Mouse (Mus musculus) CD4-positive, CD25-positive, alpha-beta regulatory T cell, adult 4 months (primary cell): ENCODE data around the gene Lrp5. TPM values are rescaled to one million over a fixed set of nuclear protein-coding genes. Genes with fewer than 3 reads are reported as not detected.

ENCODE experiments used
- ATAC-seq: one replicate; pipeline ENCODE4 v1.8.0; 2017
- polyA plus RNA-seq, 2 experiments: library from polyadenylated mRNA; unstranded; fragments of 100-300 nt; shearing (Covaris generic); gene quantifications; one replicate each; pipeline ENCODE4 v1.2.1; 2017

Gene Lrp5
- polyA plus RNA-seq, 2 experiments from 2014 or later, result 0.08 TPM; not detected in 1

DNA sequence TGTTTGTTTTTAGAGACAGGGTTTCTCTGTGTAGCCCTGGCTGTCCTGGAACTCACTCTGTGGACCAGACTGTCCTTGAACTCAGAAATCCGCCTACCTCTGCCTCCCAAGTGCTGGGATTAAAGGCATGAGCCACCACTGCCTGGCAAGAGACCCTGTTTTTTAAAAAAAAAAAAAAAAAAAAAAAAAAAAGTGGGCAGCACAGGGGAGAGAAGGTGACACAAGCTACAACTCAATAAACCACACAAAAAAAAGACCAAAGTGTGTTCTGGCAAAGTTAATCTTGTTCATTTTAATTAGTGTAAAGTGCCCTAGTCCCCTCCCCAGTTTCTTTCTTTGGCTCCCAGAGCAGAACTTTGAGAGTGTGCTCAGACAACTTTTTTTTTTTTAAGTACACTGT, 137.1 kb downstream of the Lrp5 start:
- ATAC-seq, result no peak

DNA sequence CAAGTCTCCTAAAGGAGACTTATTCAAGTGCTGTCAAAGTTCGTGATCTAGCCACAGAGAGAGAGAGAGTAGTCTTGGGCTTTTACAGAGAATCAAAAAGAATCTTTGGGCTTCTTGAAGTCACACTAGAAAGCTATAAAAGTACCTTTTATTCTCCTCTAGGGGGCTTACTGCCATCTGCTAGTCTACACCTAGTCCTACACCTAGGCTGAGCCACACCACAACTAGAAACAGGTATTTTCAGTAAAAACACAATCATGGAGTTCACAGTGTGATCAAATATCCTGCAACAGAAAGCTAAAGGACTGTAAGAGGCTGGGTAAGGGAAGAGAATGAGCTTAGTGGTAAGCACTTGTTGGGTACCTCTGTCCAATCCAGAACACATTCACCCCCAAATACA, 138.1 kb downstream of the Lrp5 start:
- no peak for ATAC-seq

DNA sequence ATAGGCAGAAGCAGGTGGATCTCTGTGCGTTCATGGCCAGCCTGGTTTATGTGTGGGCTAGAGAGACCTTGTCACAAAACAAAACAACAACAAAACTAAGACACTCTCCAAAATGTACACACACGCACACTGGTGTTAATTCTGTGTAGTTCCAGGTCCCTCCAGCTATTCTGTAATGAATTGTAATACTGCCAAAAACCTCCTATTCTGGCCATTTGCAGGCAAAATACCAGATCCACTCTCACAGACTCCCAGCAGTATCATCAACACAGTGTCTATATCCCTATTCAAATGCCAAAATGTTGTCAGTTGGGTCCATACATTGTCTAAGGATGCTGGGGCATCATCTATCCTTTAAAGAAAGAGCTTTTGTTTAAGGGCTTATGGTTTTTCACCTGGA, 141.4 kb downstream of the Lrp5 start:
- ATAC-seq, result no peak

DNA sequence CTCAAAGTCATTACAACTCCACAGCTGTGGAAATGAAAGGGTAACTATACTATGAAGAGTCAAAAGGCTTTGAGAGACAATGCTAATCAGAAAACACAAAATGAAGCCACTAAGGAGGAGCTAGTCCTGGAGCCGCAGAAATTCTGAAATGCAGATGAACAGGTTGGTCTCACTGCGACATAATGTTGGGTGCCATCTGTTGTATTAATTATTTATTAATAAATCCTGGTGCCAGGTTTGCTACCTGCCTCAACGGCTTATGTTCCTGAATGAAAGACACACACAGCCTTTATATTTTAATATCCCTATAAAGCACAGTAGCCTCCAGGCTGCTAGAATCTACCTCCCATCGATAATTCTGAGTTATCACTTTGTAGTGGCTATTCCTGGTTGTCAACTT, 143.8 kb downstream of the Lrp5 start:
- no peak for ATAC-seq

DNA sequence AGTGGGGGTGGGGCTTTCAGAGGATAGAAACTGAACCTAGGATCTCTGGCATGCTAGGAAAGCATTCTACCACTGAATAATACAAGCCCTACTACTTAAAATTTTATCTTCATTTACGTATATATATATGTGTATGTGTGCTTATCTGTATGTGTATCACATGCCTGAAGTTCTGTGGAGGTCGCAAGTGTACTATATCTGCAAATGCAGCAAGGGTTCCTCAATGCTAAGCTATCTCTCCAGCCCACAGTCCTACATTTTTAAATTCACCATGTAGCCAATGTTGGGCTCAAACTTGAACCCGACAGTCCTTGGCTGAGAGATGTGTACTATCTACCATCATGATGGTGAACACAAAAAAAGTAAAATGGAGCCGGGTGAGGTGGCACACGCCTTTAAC, 145.4 kb downstream of the Lrp5 start:
- no peak for ATAC-seq

GRCm38 (mm10) chr19:3540254-3540653, 146.1 kb downstream of the Lrp5 start:
- ATAC-seq, result no peak

DNA sequence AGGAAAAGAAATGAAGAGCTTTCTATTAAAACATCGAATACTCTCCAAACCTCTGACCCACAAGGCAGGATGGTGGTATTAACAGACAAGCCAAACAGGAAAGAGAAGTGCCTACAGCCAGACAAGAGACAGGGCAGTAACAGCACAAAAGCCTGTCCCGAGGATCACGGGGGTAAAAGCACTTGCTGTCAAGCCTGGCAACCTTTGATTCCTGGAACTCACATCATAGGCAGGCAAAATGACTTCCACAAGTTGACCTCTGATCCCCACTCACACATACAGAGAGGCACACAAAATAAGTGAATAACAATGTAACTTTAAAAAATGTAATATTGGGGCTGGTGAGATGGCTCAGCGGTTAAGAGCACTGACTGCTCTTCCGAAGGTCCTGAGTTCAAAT, 146.9 kb downstream of the Lrp5 start:
- no peak for ATAC-seq

DNA sequence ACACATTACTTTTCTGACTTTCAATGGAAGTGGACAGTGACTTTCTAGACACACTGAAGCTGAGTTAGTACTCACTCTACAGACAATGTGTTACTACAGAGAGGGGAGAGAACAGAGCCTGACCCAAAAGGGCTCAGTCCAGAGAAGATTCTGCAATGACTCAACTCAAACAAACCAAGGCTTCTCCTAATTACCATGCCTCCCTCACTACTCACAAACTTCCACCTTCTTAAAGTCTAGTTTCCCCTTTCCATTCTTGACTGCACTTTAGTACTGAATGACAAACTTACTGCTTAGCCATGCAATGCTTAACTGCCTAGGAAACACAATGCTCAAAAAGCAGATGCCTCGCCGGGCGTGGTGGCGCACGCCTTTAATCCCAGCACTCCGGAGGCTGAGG, 148.7 kb downstream of the Lrp5 start:
- ATAC-seq, result no peak

DNA sequence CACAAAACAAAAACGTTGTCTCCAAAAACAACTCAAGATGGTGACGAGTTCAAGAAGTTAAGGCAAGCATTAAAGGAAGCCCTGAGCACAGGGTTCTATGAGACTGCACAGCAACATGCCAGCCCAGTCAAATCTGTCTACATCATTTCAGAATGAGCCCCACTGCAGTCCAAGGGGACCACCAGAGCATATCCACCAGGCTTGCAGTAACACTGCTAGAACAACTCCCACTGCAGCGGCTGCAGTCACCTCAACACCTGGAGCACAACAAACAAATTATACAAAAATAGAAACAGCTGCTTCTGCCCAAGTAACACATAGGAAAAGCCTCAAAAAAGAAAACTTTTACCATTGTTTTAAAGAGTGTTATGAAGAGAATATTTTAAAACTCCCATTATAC, 151.4 kb downstream of the Lrp5 start:
- ATAC-seq, result no peak

Other genes with a start within 250 kb of the Lrp5 start
- gene Ppp6r3, start 110.8 kb downstream of the Lrp5 start, polyA plus RNA-seq, result 10 to 100 TPM; 73.5 to 93.5 TPM
- gene 1810055G02Rik, start 21.7 kb upstream of the Lrp5 start, polyA plus RNA-seq, result 1 to 10 TPM; 6.7 to 8.0 TPM
- 10 to 100 TPM; 33.1 to 38.4 TPM for gene Kmt5b, start 80.9 kb upstream of the Lrp5 start, polyA plus RNA-seq
- 1 to 10 TPM; 2.5 to 3.7 TPM for gene Chka, start 165.2 kb upstream of the Lrp5 start, polyA plus RNA-seq
- gene Tcirg1, start 220.6 kb upstream of the Lrp5 start, polyA plus RNA-seq, result 100 to 1,000 TPM in 1 of 2 experiments, 10 to 100 TPM in 1; 51.3 to 100 TPM
- 100 to 1,000 TPM; 219 to 234 TPM for gene Ndufs8, start 226.2 kb upstream of the Lrp5 start, polyA plus RNA-seq
- gene Aldh3b1, start 243.2 kb upstream of the Lrp5 start, polyA plus RNA-seq, result under 1 TPM in 1 of 2 experiments, not detected in 1; 0.85 TPM
- 10 to 100 TPM; 20.8 to 54.2 TPM for gene Unc93b1, start 248.6 kb upstream of the Lrp5 start, polyA plus RNA-seq